Mouse (Mus musculus) kidney, embryonic 14.5 days (tissue): ENCODE results near the gene Cdkl3. TPM values are rescaled to one million over a fixed set of nuclear protein-coding genes. Genes with fewer than 3 reads are reported as not detected.

Experiments
- ATAC-seq: fragments of 200-750 bp; cut with Nextera tagmentation; 2 replicates; pipeline ENCODE4 v1.8.0; 2017; ENCODE audit warnings: moderate number of reproducible peaks, mild to moderate bottlenecking, moderate TSS enrichment, moderate library complexity; ENCODE audit not compliant: low FRiP score, low TSS enrichment
- H3K27ac ChIP-seq: fragments of 300-500 bp; sonication (generic); 2 replicates; pipeline ENCODE4 v1.5.1; 2014; ENCODE audit warnings: low read depth, mild to moderate bottlenecking, low read length, moderate library complexity, mixed read lengths
- H3K27me3 ChIP-seq: fragments of 300-500 bp; sonication (generic); 2 replicates; pipeline ENCODE4 v1.6.1; 2014; ENCODE audit warnings: mild to moderate bottlenecking, low read length; ENCODE audit not compliant: control insufficient read depth, insufficient read depth
- H3K36me3 ChIP-seq: fragments of 300-500 bp; sonication (generic); 2 replicates; pipeline ENCODE4 v1.6.1; 2014; ENCODE audit warnings: low read length, mixed read lengths; ENCODE audit not compliant: control insufficient read depth, insufficient read depth
- H3K4me1 ChIP-seq: fragments of 300-500 bp; sonication (generic); 2 replicates; pipeline ENCODE4 v1.6.1; 2014; ENCODE audit warnings: low read length, mixed read lengths; ENCODE audit not compliant: control insufficient read depth, insufficient read depth
- H3K4me2 ChIP-seq: fragments of 300-500 bp; sonication (generic); replicated peaks from 2 replicates; pipeline ENCODE4 v1.6.1; 2014; ENCODE audit warnings: low read depth, mild to moderate bottlenecking, low read length
- H3K4me3 ChIP-seq: fragments of 300-500 bp; sonication (generic); 2 replicates; pipeline ENCODE4 v1.5.1; 2014; ENCODE audit warnings: mild to moderate bottlenecking, low read length
- H3K9ac ChIP-seq: fragments of 300-500 bp; sonication (generic); 2 replicates; pipeline ENCODE4 v1.6.1; 2014; ENCODE audit warnings: low read depth, mild to moderate bottlenecking, low read length, moderate library complexity
- H3K9me3 ChIP-seq: fragments of 300-500 bp; sonication (generic); 2 replicates; pipeline ENCODE4 v1.6.1; 2016; ENCODE audit warnings: low read length; ENCODE audit not compliant: control insufficient read depth
- WGBS: fragments of 180-500 bp; shearing (Covaris S2); extraction: QIAGEN DNeasy Blood & Tissue Kit; methylation state at CpG from one replicate; pipeline ENCODE4 v1.1.7; 2014; 5-methylcytosine and 5-hydroxymethylcytosine counted together
- microRNA-seq: library from miRNA; unstranded; fragments of <30 nt; microRNA quantifications from one replicate; pipeline ENCODE4, GENCODE M21; 2016
- polyA plus RNA-seq: library from polyadenylated mRNA; unstranded; fragments of >200 nt; fragmentation: Nextera tagmentation; extraction: Ambion mirVana; gene quantifications from 2 replicates; pipeline ENCODE4 v1.2.1, GENCODE M21; 2014

Cdkl3 gene
- polyA plus RNA-seq, 1 experiment from 2014 or later: 9.7 TPM

DNA sequence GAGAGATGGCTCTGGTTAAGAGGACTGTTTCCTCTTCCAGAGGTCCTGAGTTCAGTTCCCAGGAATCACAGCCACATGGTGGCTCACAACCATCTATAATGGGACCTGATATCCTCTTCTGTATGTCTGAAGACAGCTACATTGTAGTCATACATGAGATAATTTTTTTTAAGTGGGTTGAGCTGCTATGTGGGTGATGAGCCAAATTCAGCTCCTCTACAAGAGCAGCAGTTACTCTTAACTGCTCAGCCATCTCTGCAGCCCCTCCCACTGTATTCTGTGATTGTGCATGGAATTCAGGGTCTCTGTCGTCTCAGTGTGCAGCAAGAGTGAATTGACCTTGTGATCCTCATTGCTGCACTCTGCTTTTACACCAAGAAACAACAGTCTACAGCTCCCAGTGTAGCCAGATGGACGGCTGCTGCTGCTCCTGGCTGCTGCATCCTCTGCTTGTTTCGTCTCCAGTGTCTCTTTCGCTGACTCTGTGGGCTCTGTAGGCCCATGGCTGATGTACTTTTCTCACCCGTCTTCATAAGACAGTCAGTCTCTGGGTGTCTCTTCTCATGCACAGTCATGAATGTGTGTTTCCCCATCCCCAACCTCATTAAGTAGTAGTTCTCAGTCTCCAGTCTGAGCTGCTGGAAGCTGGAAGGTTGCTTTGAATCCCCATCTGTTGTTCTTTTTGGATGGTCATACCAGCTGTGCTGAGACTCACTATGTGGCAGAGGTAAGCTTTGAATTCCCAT, 124.5 kb downstream of the Cdkl3 start:
- 67% methylated on average over 5 of the region's 5 CpGs for WGBS
- H3K27ac ChIP-seq: no peak overlapping the region

DNA sequence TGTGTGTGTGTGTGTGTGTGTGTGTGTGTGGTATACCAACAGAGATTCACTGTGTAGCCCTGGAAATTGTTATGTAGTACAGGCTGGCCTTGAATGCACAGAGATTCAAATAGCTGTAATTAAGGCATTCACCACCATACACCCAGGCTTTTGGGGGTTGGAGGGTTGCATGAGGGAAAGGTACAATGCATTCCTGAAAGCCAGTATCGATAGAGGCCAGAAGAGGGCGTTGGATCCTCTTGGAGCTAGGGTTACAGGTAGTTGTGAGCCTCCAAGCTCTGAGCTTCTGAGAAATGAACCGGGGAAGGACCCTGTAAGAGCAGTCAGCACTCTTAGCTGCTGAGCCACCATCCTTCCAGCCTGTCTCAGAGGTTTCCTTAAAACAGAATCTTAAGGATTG, 125.2 kb downstream of the Cdkl3 start:
- Histone ChIP-seq H3K4me2 (no peak overlapping the region), H3K27ac (no peak overlapping the region), H3K36me3 (peaks cover 14% of the 10 kb centered on the region), H3K27me3 (no peaks in the 10 kb centered on the region), H3K9me3 (no peaks in the 10 kb centered on the region; the same call in 1 of the 2 replicates), H3K9ac (no peak overlapping the region), H3K4me1 (no peaks in the 10 kb centered on the region), H3K4me3 (no peak overlapping the region)
- 39% methylated on average over 3 of the region's 3 CpGs for WGBS
- no peak for ATAC-seq

More for the DNA sequence above, 124.5 kb downstream of the Cdkl3 start:
- Histone ChIP-seq H3K9ac (no peak overlapping the region), H3K9me3 (no peaks in the 10 kb centered on the region), H3K36me3 (peaks cover 20% of the 10 kb centered on the region), H3K4me1 (no peaks in the 10 kb centered on the region), H3K4me3 (no peak overlapping the region), H3K27me3 (no peaks in the 10 kb centered on the region), H3K4me2 (no peak overlapping the region)
- no peak for ATAC-seq

DNA sequence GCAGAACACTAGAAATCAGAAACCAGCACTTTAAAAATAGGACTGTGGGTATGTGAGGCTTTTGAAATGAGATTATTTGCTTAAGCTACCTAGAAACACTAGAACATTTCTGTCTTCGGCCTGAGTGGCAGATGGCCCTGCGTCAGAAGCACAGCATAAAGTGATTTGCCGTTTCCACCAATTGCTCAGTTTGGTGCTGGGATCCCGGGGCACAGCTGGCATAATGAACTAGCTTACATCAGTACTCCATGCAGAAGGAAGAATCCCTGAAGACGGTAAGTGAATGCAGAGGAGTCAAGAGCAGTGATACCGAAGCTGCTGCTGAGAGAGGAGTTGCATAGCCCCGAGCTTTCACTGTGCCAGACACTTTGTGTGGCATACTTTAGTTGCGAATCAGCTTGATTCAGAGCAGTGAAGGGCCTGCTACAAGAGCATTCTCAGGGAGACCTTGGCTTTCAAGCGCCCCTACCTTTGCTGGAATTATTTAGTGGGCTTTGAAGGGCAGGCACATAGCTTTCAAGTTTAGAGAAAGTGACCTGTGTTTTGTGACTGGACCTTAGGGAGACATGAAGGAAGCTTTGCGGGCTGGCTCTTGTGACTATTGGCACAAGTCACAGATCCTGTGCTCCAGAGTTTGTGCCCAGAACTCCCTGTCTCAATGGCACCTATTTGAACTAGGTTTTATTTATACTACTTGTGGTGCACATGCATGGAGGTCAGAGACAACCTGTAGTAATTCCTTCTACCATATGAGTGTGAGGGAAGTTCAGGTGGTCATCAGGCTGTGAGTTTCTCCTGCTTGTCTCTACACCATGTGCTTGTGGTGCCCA, 125.8 kb downstream of the Cdkl3 start:
- Histone ChIP-seq H3K36me3 (peaks cover 7% of the 10 kb centered on the region), H3K4me1 (no peaks in the 10 kb centered on the region), H3K27ac (no peak overlapping the region), H3K9ac (no peak overlapping the region), H3K4me3 (no peak overlapping the region), H3K27me3 (no peaks in the 10 kb centered on the region), H3K9me3 (no peaks in the 10 kb centered on the region; the same call in 1 of the 2 replicates), H3K4me2 (no peak overlapping the region)
- ATAC-seq: no peak
- WGBS: 77% methylated on average over 10 of the region's 10 CpGs

DNA sequence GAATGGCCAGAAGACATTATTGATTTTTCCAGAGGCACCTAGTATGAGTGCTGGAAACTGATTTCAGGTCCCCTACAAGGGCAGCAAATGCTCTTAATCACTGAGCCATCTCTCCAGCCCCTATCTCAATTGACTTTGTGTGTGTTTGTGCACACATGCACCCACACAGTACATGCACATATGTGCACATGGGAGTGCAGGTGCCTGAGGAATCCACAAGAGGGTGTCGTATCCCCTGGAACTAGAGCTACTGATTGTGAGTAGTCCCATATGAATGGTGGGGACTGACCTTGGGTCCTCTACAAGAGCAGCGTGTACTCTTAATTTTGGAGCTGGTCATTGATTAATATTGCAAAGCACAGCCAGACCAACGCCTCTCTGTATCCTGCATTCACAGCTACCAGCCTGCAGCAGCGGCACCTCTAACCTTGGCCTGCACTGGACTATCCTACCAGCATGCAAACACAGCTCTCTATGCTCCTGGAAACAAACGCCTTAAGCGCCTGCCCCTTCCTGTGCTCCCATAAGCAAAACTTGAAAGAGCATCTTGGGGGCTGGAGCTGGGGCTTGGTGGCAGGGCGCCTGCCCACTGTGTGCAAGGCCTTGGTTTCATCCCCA, 126.5 kb downstream of the Cdkl3 start:
- Histone ChIP-seq H3K9ac (no peak overlapping the region), H3K4me1 (no peaks in the 10 kb centered on the region), H3K27ac (no peak overlapping the region), H3K4me2 (no peak overlapping the region), H3K36me3 (peaks cover under 1% of the 10 kb centered on the region), H3K4me3 (no peak overlapping the region), H3K9me3 (peaks cover under 1% of the 10 kb centered on the region; the same call in 1 of the 2 replicates), H3K27me3 (no peaks in the 10 kb centered on the region)
- ATAC-seq: no peak; the same call in 1 of the 2 replicates
- 83% methylated on average over 7 of the region's 7 CpGs for WGBS

Small RNAs within 50 kb of the gene (microRNA-seq; reads per million reads assigned to microRNA genes)
- gene Gm24157 (not detected), gene Mir3061 (9.3 reads per million, percentile 27 among the genes with 10 or more reads in this experiment)

Other genes starting within 250 kb of the Cdkl3 start
- 12.4 and 18.3 TPM in 2 replicates for gene Sec24a, start 240.6 kb upstream of the Cdkl3 start, polyA plus RNA-seq
- gene Sar1b, start 240.5 kb upstream of the Cdkl3 start, polyA plus RNA-seq: 116 and 133 TPM in 2 replicates
- gene Jade2, start 146.6 kb upstream of the Cdkl3 start, polyA plus RNA-seq: 0.37 and 0.38 TPM in 2 replicates
- 87.9 and 104 TPM in 2 replicates for gene Cdkn2aipnl, start 36.6 kb upstream of the Cdkl3 start, polyA plus RNA-seq
- gene Ube2b, start 3.5 kb upstream of the Cdkl3 start, polyA plus RNA-seq: 149 and 215 TPM in 2 replicates
- 83.4 and 110 TPM in 2 replicates for gene Ppp2ca, start 94.5 kb downstream of the Cdkl3 start, polyA plus RNA-seq
- gene Olfr1373, start 141.3 kb downstream of the Cdkl3 start, polyA plus RNA-seq: not detected in 2 replicates
- gene Olfr1371, start 209.8 kb downstream of the Cdkl3 start, polyA plus RNA-seq: not detected in 2 replicates
- 843 and 964 TPM in 2 replicates for gene Skp1a, start 227.8 kb downstream of the Cdkl3 start, polyA plus RNA-seq